Mouse (Mus musculus): Measurements from ENCODE around the gene Kcnq1. TPM values are rescaled to one million over a fixed set of nuclear protein-coding genes. Genes with fewer than 3 reads are reported as not detected.

Kcnq1 gene
- total RNA-seq, 1 experiment = 0.22 TPM

- in situ Hi-C loops (cut with MboI; ENCODE audit: low sequenced_read_pairs in 2 of 2, unreplicated experiment in 2 of 2) = no loop called here
- no peak overlapping the region for H3K27ac ChIP-seq (ENCODE audit: insufficient read depth, low read depth, low read length, poor library complexity, severe bottlenecking)
- no peaks in the 10 kb centered on the region for H3K4me1 ChIP-seq (ENCODE audit: control insufficient read depth in 2 of 2, insufficient read depth in 2 of 2, low read length in 2 of 2, poor library complexity in 1 of 2)
- no peak for DNase-seq (ENCODE audit: low read depth, low spot score)
- H3K4me3 ChIP-seq (ENCODE audit: insufficient read depth in 1 of 2, low read depth in 1 of 2, low read length in 2 of 2, poor library complexity in 1 of 2, severe bottlenecking in 1 of 2) = no peak overlapping the region
- H3K9me3 ChIP-seq (ENCODE audit: control insufficient read depth, insufficient read depth, low read depth, low read length) = no peaks in the 10 kb centered on the region
- TF ChIP-seq ZNF384 (IDR thresholded peaks at IDR 0.05; ENCODE audit: low read depth, low read length) (no peak), ZC3H11A (IDR thresholded peaks at IDR 0.05; ENCODE audit: borderline replicate concordance, low read depth, low read length) (no peak), MAFK (IDR thresholded peaks at IDR 0.05; ENCODE audit: insufficient read depth, low read depth, low read length) (no peak), CHD2 (IDR thresholded peaks at IDR 0.05; ENCODE audit: low read depth, low read length) (no peak), HCFC1 (IDR thresholded peaks at IDR 0.05; ENCODE audit: borderline replicate concordance, insufficient read depth, low read length) (no peak)
- no peaks in the 10 kb centered on the region for H3K36me3 ChIP-seq (ENCODE audit: control insufficient read depth, insufficient read depth, low read length, poor library complexity, severe bottlenecking)
- no peak overlapping the region for H3K9ac ChIP-seq (ENCODE audit: insufficient read depth, low read depth, low read length, poor library complexity, severe bottlenecking)
Measured at GRCm38 (mm10) chr7:143142680-143143079, 36.5 kb downstream of the Kcnq1 start.

GRCm38 (mm10) chr7:143147015-143147414 lies 40.9 kb downstream of the Kcnq1 start:
- Histone ChIP-seq H3K4me1 (ENCODE audit: control insufficient read depth in 2 of 2, insufficient read depth in 2 of 2, low read length in 2 of 2, poor library complexity in 1 of 2) (no peaks in the 10 kb centered on the region), H3K4me3 (ENCODE audit: insufficient read depth in 1 of 2, low read depth in 1 of 2, low read length in 2 of 2, poor library complexity in 1 of 2, severe bottlenecking in 1 of 2) (no peak overlapping the region), H3K27ac (ENCODE audit: insufficient read depth, low read depth, low read length, poor library complexity, severe bottlenecking) (no peak overlapping the region), H3K9ac (ENCODE audit: insufficient read depth, low read depth, low read length, poor library complexity, severe bottlenecking) (no peak overlapping the region), H3K36me3 (ENCODE audit: control insufficient read depth, insufficient read depth, low read length, poor library complexity, severe bottlenecking) (no peaks in the 10 kb centered on the region), H3K9me3 (ENCODE audit: control insufficient read depth, insufficient read depth, low read depth, low read length) (no peaks in the 10 kb centered on the region)
- no peak for DNase-seq (ENCODE audit: low read depth, low spot score)
- TF ChIP-seq CHD2 (IDR thresholded peaks at IDR 0.05; ENCODE audit: low read depth, low read length) (no peak), MAFK (IDR thresholded peaks at IDR 0.05; ENCODE audit: insufficient read depth, low read depth, low read length) (no peak), ZNF384 (IDR thresholded peaks at IDR 0.05; ENCODE audit: low read depth, low read length) (no peak), HCFC1 (IDR thresholded peaks at IDR 0.05; ENCODE audit: borderline replicate concordance, insufficient read depth, low read length) (no peak), ZC3H11A (IDR thresholded peaks at IDR 0.05; ENCODE audit: borderline replicate concordance, low read depth, low read length) (no peak)
- in situ Hi-C loops (cut with MboI; ENCODE audit: low sequenced_read_pairs in 2 of 2, unreplicated experiment in 2 of 2) = loop anchor here in 1 of 2 experiments (5.0 kb wide), 1 partner anchor 50 kb away; no protein-coding TSS in a partner anchor

DNA sequence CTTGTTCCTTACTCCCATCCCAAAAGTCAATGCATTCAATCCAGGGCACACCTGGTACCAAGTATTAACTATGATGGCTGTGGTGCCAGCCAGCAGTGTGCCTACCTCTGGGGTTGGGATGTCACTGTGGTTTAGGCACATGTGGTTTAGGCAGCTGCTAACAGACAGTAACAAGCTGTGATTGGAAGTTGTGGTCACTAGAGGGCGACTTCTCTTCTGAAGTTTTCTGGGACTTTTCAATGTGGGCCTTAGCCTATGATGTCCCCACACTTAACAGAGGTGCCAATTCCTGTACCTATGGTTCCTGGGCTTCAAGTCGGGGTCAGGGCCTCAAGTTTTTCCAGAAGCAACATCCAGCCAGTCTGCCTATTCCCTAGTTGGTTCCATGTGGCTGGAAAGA lies 45.0 kb downstream of the Kcnq1 start:
- no peak overlapping the region for H3K27ac ChIP-seq (ENCODE audit: insufficient read depth, low read depth, low read length, poor library complexity, severe bottlenecking)
- H3K4me3 ChIP-seq (ENCODE audit: insufficient read depth in 1 of 2, low read depth in 1 of 2, low read length in 2 of 2, poor library complexity in 1 of 2, severe bottlenecking in 1 of 2) = no peak overlapping the region
- peaks cover 1 to 9% of the 10 kb centered on the region in 2 experiments; a peak in 2 of 4 replicates for H3K4me1 ChIP-seq (ENCODE audit: control insufficient read depth in 2 of 2, insufficient read depth in 2 of 2, low read length in 2 of 2, poor library complexity in 1 of 2)
- in situ Hi-C loops (cut with MboI; ENCODE audit: low sequenced_read_pairs in 2 of 2, unreplicated experiment in 2 of 2) = loop anchor here in 1 of 2 experiments (5.0 kb wide), 1 partner anchor 316 kb away; no protein-coding TSS in a partner anchor
- TF ChIP-seq MAFK (IDR thresholded peaks at IDR 0.05; ENCODE audit: insufficient read depth, low read depth, low read length) (no peak), HCFC1 (IDR thresholded peaks at IDR 0.05; ENCODE audit: borderline replicate concordance, insufficient read depth, low read length) (no peak), ZNF384 (IDR thresholded peaks at IDR 0.05; ENCODE audit: low read depth, low read length) (no peak), ZC3H11A (IDR thresholded peaks at IDR 0.05; ENCODE audit: borderline replicate concordance, low read depth, low read length) (no peak), CHD2 (IDR thresholded peaks at IDR 0.05; ENCODE audit: low read depth, low read length) (no peak)
- no peak overlapping the region for H3K9ac ChIP-seq (ENCODE audit: insufficient read depth, low read depth, low read length, poor library complexity, severe bottlenecking)
- DNase-seq (ENCODE audit: low read depth, low spot score) = no peak
- H3K36me3 ChIP-seq (ENCODE audit: control insufficient read depth, insufficient read depth, low read length, poor library complexity, severe bottlenecking) = no peaks in the 10 kb centered on the region
- H3K9me3 ChIP-seq (ENCODE audit: control insufficient read depth, insufficient read depth, low read depth, low read length) = no peaks in the 10 kb centered on the region

- no peaks in the 10 kb centered on the region for H3K36me3 ChIP-seq (ENCODE audit: control insufficient read depth, insufficient read depth, low read length, poor library complexity, severe bottlenecking)
- no peak overlapping the region for H3K27ac ChIP-seq (ENCODE audit: insufficient read depth, low read depth, low read length, poor library complexity, severe bottlenecking)
- H3K9ac ChIP-seq (ENCODE audit: insufficient read depth, low read depth, low read length, poor library complexity, severe bottlenecking) = no peak overlapping the region
- no peak overlapping the region for H3K4me3 ChIP-seq (ENCODE audit: insufficient read depth in 1 of 2, low read depth in 1 of 2, low read length in 2 of 2, poor library complexity in 1 of 2, severe bottlenecking in 1 of 2)
- DNase-seq (ENCODE audit: low read depth, low spot score) = no peak
- in situ Hi-C loops (cut with MboI; ENCODE audit: low sequenced_read_pairs in 2 of 2, unreplicated experiment in 2 of 2) = loop anchor here in 1 of 2 experiments (5.0 kb wide), 1 partner anchor 315 kb away; no protein-coding TSS in a partner anchor
- H3K9me3 ChIP-seq (ENCODE audit: control insufficient read depth, insufficient read depth, low read depth, low read length) = no peaks in the 10 kb centered on the region
- H3K4me1 ChIP-seq (ENCODE audit: control insufficient read depth in 2 of 2, insufficient read depth in 2 of 2, low read length in 2 of 2, poor library complexity in 1 of 2) = peaks cover 1 to 9% of the 10 kb centered on the region in 2 experiments; a peak in 2 of 4 replicates
- TF ChIP-seq MAFK (IDR thresholded peaks at IDR 0.05; ENCODE audit: insufficient read depth, low read depth, low read length) (no peak), CHD2 (IDR thresholded peaks at IDR 0.05; ENCODE audit: low read depth, low read length) (no peak), ZNF384 (IDR thresholded peaks at IDR 0.05; ENCODE audit: low read depth, low read length) (no peak), ZC3H11A (IDR thresholded peaks at IDR 0.05; ENCODE audit: borderline replicate concordance, low read depth, low read length) (peak; percentile 65; the same call in 1 of the 2 replicates)
Measured at GRCm38 (mm10) chr7:143152350-143152749, 46.2 kb downstream of the Kcnq1 start.

Measured in ES-E14 (cell line).